Mouse (Mus musculus) lung, postnatal 0 days (tissue): Measurements from ENCODE around the gene B3gat2. TPM values are rescaled to one million over a fixed set of nuclear protein-coding genes. Genes with fewer than 3 reads are reported as not detected.

Source experiments
- ATAC-seq: fragments of 200-750 bp; cut with Nextera tagmentation; 2 replicates; pipeline ENCODE4 v1.8.0; 2017; ENCODE audit warnings: moderate library complexity
- DNase-seq: peaks from one replicate; pipeline ENCODE4 v3.0.0-alpha.2; 2016; ENCODE audit warnings: low spot score
- H3K27ac ChIP-seq: fragments of 300-500 bp; sonication (generic); 2 replicates; pipeline ENCODE4 v1.5.1; 2014; ENCODE audit warnings: antibody characterized with exemption, mild to moderate bottlenecking, low read length, mixed read lengths
- H3K27me3 ChIP-seq: fragments of 300-500 bp; sonication (generic); replicated peaks from 2 replicates; pipeline ENCODE4 v1.6.1; 2014; ENCODE audit warnings: low read length, mixed read lengths; ENCODE audit not compliant: insufficient read depth
- H3K36me3 ChIP-seq: fragments of 300-500 bp; sonication (generic); 2 replicates; pipeline ENCODE4 v1.6.1; 2014; ENCODE audit warnings: low read length, mixed read lengths; ENCODE audit not compliant: insufficient read depth
- H3K4me1 ChIP-seq: fragments of 300-500 bp; sonication (generic); 2 replicates; pipeline ENCODE4 v1.6.1; 2014; ENCODE audit warnings: antibody characterized with exemption, low read depth, low read length, mixed read lengths; ENCODE audit not compliant: insufficient read depth
- H3K4me2 ChIP-seq: fragments of 300-500 bp; sonication (generic); replicated peaks from 2 replicates; pipeline ENCODE4 v1.6.1; 2014; ENCODE audit warnings: low read depth, mild to moderate bottlenecking, low read length, moderate library complexity, mixed read lengths
- H3K4me3 ChIP-seq: fragments of 300-500 bp; sonication (generic); 2 replicates; pipeline ENCODE4 v1.5.1; 2014; ENCODE audit warnings: low read depth, low read length
- H3K9ac ChIP-seq: fragments of 300-500 bp; sonication (generic); replicated peaks from 2 replicates; pipeline ENCODE4 v1.6.1; 2014; ENCODE audit warnings: low read depth, mild to moderate bottlenecking
- H3K9me3 ChIP-seq: fragments of 300-500 bp; sonication (generic); 2 replicates; pipeline ENCODE4 v1.6.1; 2016; ENCODE audit warnings: low read length, mixed read lengths
- CTCF ChIP-seq: IDR thresholded peaks from 2 replicates; pipeline ENCODE4 v1.5.1; 2016; ENCODE audit warnings: antibody characterized with exemption, mild to moderate bottlenecking
- EP300 ChIP-seq: IDR thresholded peaks from 2 replicates; pipeline ENCODE4 v1.6.1; 2016; ENCODE audit warnings: antibody characterized with exemption, mild to moderate bottlenecking, control low read depth
- WGBS: fragments of 180-500 bp; shearing (Covaris S2); extraction: QIAGEN DNeasy Blood & Tissue Kit; methylation state at CpG from one replicate; pipeline ENCODE4 v1.1.7; 2014; 5-methylcytosine and 5-hydroxymethylcytosine counted together
- polyA plus RNA-seq: library from polyadenylated mRNA; unstranded; fragments of >200 nt; fragmentation: Nextera tagmentation; extraction: Ambion mirVana; gene quantifications from 2 replicates; pipeline ENCODE4 v1.2.1, GENCODE M21; 2015

Gene B3gat2
- polyA plus RNA-seq, 1 experiment from 2014 or later: 0.24 TPM

DNA sequence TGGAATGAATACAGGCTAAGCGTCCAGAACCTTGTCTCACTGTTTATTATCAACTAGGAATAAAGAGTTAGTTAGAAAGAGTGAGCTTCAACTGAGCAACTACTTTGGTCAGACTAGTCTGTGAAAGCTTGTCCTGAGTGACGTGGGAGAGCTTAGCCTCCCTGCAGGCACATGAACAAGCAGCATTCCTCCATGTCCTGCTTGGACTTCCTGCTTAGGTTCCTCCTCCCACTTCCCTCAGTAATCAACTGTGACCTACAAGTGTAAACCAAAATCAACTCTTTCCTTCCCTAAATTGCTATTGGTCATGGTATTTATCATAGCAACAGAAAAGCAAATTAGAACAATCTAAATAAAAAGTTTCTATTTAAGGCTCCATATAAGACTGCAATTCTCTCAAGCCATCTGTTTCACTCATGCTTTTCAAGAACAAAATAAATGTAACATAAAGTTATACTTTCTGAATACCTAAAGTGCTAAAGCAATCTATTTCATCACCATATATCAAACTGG is 105.9 kb downstream of the B3gat2 start:
- Histone ChIP-seq H3K27me3 (no peaks in the 10 kb centered on the region), H3K9ac (no peak overlapping the region), H3K9me3 (no peaks in the 10 kb centered on the region), H3K4me2 (no peak overlapping the region), H3K27ac (no peak overlapping the region), H3K36me3 (peaks cover 4% of the 10 kb centered on the region; the same call in 1 of the 2 replicates), H3K4me1 (no peaks in the 10 kb centered on the region), H3K4me3 (no peak overlapping the region)
- WGBS: 58% methylated on average over 2 of the region's 2 CpGs
- peak; percentile 46 for DNase-seq
- no peak for TF ChIP-seq CTCF
- TF ChIP-seq EP300: no peak
- ATAC-seq: peak; percentile 38

- 96% methylated on average over 1 of the region's 1 CpGs for WGBS
- Histone ChIP-seq H3K4me1 (no peaks in the 10 kb centered on the region), H3K4me2 (no peak overlapping the region), H3K9me3 (no peaks in the 10 kb centered on the region), H3K27me3 (no peaks in the 10 kb centered on the region), H3K4me3 (no peak overlapping the region), H3K27ac (no peak overlapping the region), H3K36me3 (0 out of 2 replicates have a peak, but pooled peaks cover 2% of the 10 kb centered on the region), H3K9ac (no peak overlapping the region)
- ATAC-seq: no peak
- no peak for DNase-seq
- TF ChIP-seq EP300 (no peak), CTCF (no peak)
Measured at GRCm38 (mm10) chr1:23872194-23872593, 110.6 kb downstream of the B3gat2 start.

DNA sequence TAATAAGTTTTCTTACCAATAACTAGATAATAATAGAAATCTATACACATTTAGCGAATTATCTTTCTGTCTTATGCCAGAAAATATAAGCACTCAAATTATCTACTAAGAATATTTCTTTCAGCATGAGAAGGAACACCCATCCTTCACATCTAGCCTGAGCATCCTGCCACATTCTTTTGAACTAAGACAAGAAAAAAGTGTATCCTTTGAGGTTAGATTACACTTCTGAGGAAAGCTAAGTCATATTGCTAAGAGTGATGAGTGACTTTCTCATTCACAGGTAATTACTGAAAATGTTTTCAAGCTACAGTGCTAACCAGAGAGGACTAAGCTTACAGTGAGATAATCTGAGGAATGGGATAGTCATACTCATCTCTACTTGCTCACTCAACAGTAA is 121.1 kb downstream of the B3gat2 start:
- WGBS: 93% methylated on average over 1 of the region's 1 CpGs
- H3K9me3 ChIP-seq: no peaks in the 10 kb centered on the region
- no peaks in the 10 kb centered on the region for H3K27me3 ChIP-seq
- no peaks in the 10 kb centered on the region for H3K36me3 ChIP-seq
- H3K27ac ChIP-seq: no peak overlapping the region
- TF ChIP-seq EP300 (no peak), CTCF (no peak)
- H3K9ac ChIP-seq: no peak overlapping the region
- no peak overlapping the region for H3K4me2 ChIP-seq
- H3K4me1 ChIP-seq: no peaks in the 10 kb centered on the region
- ATAC-seq: no peak
- DNase-seq: no peak
- no peak overlapping the region for H3K4me3 ChIP-seq

DNA sequence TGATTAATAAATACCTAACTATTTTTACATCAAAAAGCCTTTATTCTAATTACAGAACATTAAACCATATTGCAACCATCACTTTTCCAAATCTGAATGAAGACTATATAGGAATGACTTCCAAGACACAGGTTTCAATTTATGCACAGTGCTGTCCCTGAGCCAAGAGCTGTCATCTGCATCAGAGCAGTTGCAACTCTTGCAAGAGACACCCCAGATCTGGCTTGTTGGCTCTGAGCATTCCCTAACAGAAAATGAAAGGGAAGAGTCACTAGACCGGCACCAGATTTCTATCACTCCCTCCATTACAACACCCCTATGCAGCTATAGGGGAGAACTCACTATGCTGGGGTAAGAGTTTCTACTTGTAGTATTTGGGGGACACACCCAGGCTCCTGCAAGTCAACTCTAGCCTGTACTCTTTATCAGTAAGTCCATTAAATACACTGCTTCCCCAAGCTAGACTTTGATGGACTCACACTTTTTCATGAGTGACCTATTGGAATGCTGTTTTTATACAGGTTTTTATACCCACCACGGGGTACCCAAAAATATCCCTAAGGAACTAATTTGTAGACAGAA is 122.6 kb downstream of the B3gat2 start:
- Histone ChIP-seq H3K9me3 (no peaks in the 10 kb centered on the region), H3K27ac (no peak overlapping the region), H3K4me3 (no peak overlapping the region), H3K9ac (no peak overlapping the region), H3K36me3 (no peaks in the 10 kb centered on the region), H3K4me2 (no peak overlapping the region), H3K27me3 (no peaks in the 10 kb centered on the region), H3K4me1 (no peaks in the 10 kb centered on the region)
- ATAC-seq: no peak
- peak; percentile 23 for DNase-seq
- 77% methylated on average over 2 of the region's 2 CpGs for WGBS
- TF ChIP-seq EP300 (no peak), CTCF (no peak)

DNA sequence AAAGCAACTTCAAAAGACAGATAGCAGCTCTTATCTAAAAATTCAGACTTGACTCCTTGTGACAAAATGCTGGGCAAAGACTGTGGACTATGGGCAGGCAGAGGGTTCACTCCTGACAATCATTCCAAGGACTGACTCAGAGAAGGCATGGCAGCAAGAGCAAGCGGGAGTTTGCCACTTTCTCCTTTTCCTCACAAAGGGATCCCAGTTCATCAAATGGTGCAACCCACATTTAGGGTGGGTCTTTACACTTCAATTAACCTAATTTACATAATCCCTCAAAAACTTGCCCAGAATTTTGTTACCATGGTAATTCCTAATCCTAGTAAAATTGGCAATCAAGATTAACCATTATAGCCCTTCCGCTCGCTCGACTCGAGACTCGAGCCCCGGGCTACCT is 123.4 kb downstream of the B3gat2 start:
- Histone ChIP-seq H3K36me3 (no peaks in the 10 kb centered on the region), H3K9ac (no peak overlapping the region), H3K4me2 (no peak overlapping the region), H3K4me1 (no peaks in the 10 kb centered on the region), H3K27me3 (no peaks in the 10 kb centered on the region), H3K27ac (no peak overlapping the region), H3K9me3 (no peaks in the 10 kb centered on the region), H3K4me3 (no peak overlapping the region)
- ATAC-seq (no peak), DNase-seq (no peak)
- 98% methylated on average over 7 of the region's 7 CpGs for WGBS
- TF ChIP-seq EP300 (no peak), CTCF (no peak)

DNA sequence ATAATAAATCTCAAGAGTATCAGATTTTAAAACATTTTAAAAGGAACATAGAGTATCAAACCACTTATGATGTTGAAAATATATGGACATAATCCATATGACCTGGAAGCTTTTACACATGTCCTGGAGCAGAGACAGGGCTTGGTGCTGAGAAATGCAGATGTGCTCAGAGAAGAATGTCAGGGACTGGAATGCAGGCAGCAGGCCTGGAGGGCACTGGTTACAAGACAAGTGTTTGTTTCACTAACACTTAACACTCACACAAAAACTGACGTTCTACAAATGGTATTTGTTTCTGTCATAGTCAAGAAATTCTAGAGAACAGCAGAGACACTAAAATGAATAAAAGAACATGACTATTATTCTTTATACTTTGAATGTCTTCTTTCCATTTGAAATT is 130.5 kb downstream of the B3gat2 start:
- Histone ChIP-seq H3K36me3 (no peaks in the 10 kb centered on the region), H3K4me1 (no peaks in the 10 kb centered on the region), H3K27me3 (no peaks in the 10 kb centered on the region), H3K4me3 (no peak overlapping the region), H3K9me3 (no peaks in the 10 kb centered on the region), H3K4me2 (no peak overlapping the region), H3K27ac (no peak overlapping the region), H3K9ac (no peak overlapping the region)
- peak; percentile 55 for DNase-seq
- TF ChIP-seq CTCF (no peak), EP300 (peak; percentile 76)
- 32% methylated on average over 1 of the region's 1 CpGs for WGBS
- ATAC-seq: peak; percentile 74

Other genes with a start within 250 kb of the B3gat2 start
- 55.1 and 56.7 TPM in 2 replicates for gene Smap1, start 160.6 kb downstream of the B3gat2 start, polyA plus RNA-seq
- 80.7 and 84.3 TPM in 2 replicates for gene Sdhaf4, start 243.9 kb downstream of the B3gat2 start, polyA plus RNA-seq